Mouse (Mus musculus) E14TG2a.4 (cell line): ENCODE data around the gene Fras1.

Experiments
- H3K27me3 ChIP-seq: 2 replicates; pipeline ENCODE4 v1.6.1; 2014; ENCODE audit warnings: low read length, control low read depth; ENCODE audit not compliant: insufficient read depth
- H3K36me3 ChIP-seq: 2 replicates; pipeline ENCODE4 v1.6.1; 2014; ENCODE audit warnings: low read length, control low read depth; ENCODE audit not compliant: insufficient read depth
- H3K4me1 ChIP-seq: replicated peaks from 2 replicates; pipeline ENCODE4 v1.6.1; 2014; ENCODE audit warnings: low read depth, low read length, control low read depth
- H3K4me3 ChIP-seq: replicated peaks from 2 replicates; pipeline ENCODE4 v1.5.1; 2014; ENCODE audit warnings: mild to moderate bottlenecking, low read length
- H3K9me3 ChIP-seq: 2 replicates; pipeline ENCODE4 v1.6.1; 2014; ENCODE audit warnings: low read length, control low read depth
- CTCF ChIP-seq: conservative IDR thresholded peaks from 2 replicates; pipeline ENCODE4 v1.5.1; 2014; ENCODE audit warnings: low read length
- NANOG ChIP-seq: IDR thresholded peaks from 2 replicates; pipeline ENCODE4 v1.6.1; 2014; ENCODE audit warnings: borderline replicate concordance, low read length, mixed read lengths
- POU5F1 ChIP-seq: IDR thresholded peaks from 2 replicates; pipeline ENCODE4 v1.6.1; 2014; ENCODE audit warnings: low read length, borderline replicate concordance

The Fras1 gene

DNA sequence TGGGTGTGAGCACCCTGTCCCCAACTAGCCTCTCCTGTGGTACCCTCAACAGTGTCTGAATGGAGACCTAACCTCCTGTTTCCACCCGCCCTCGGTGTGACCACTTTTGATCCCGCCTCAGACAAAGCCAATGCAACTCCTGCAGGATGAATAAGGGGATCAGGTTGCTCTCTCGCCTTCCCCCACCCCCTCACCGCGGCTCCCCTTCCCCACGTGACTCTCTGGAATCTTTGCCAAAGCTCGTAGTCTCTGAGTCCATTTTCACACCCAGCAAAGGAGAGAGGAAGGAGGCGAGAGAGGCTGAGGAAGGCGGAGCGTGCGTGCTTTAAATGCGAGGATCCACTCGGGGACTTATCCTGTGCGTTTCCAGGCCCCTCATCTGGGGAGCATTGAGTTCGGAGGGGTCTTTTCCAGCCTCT lies at the start of gene Fras1:
Gene Fras1 (plus strand): TSS at position 389 of the 419 bp plus-strand sequence.
- peak within 1 kb of the TSS; percentile 84 for H3K4me3 ChIP-seq
- peaks cover 63% of the 10 kb centered on the region for H3K27me3 ChIP-seq
- H3K36me3 ChIP-seq = no peaks in the 10 kb centered on the region
- no peak for TF ChIP-seq NANOG
- TF ChIP-seq POU5F1 = no peak
- no peak for TF ChIP-seq CTCF
- H3K9me3 ChIP-seq = 0 out of 2 replicates have a peak, but pooled peaks cover 2% of the 10 kb centered on the region
- H3K4me1 ChIP-seq = peaks cover 23% of the 10 kb centered on the region

- Histone ChIP-seq H3K36me3 (no peaks in the 10 kb centered on the region), H3K4me3 (no peak overlapping the region), H3K27me3 (peaks cover 4% of the 10 kb centered on the region; the same call in 1 of the 2 replicates), H3K9me3 (no peaks in the 10 kb centered on the region; the same call in 1 of the 2 replicates), H3K4me1 (no peaks in the 10 kb centered on the region)
- TF ChIP-seq CTCF = no peak
- no peak for TF ChIP-seq POU5F1
- no peak for TF ChIP-seq NANOG
Observed at GRCm38 (mm10) chr5:96331048-96331737, 42.6 kb upstream of the Fras1 start.

- no peak for TF ChIP-seq CTCF
- no peak for TF ChIP-seq POU5F1
- no peak for TF ChIP-seq NANOG
- no peak overlapping the region for H3K4me3 ChIP-seq
- H3K9me3 ChIP-seq = no peaks in the 10 kb centered on the region; the same call in 1 of the 2 replicates
- no peaks in the 10 kb centered on the region for H3K4me1 ChIP-seq
- H3K36me3 ChIP-seq = no peaks in the 10 kb centered on the region
- H3K27me3 ChIP-seq = peaks cover 4% of the 10 kb centered on the region; the same call in 1 of the 2 replicates
Observed at GRCm38 (mm10) chr5:96331738-96332070, 42.1 kb upstream of the Fras1 start.

DNA sequence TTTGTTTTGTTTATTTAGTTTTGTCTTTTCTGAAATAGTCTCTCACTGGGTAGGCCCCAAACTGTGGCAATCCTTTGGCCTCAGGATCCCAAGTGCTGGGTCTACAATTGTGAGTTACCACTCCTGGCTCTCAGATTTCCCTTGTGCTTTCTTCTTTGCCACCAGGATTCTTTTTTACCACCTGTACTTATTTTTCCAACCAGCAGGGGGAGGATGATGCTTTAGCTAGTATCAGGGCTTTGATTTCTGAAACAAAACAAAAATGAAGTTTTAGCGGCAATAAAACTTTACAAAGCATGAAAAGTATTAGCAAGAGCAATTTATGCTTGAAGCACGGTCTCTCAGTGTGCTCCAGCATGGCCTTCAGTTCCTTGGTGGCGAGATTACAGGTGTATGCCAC lies 39.8 kb upstream of the Fras1 start:
- Histone ChIP-seq H3K9me3 (no peaks in the 10 kb centered on the region; the same call in 1 of the 2 replicates), H3K4me3 (no peak overlapping the region), H3K36me3 (no peaks in the 10 kb centered on the region), H3K27me3 (peaks cover 4% of the 10 kb centered on the region; the same call in 1 of the 2 replicates), H3K4me1 (no peaks in the 10 kb centered on the region)
- peak; percentile 72 for TF ChIP-seq CTCF
- no peak for TF ChIP-seq NANOG

DNA sequence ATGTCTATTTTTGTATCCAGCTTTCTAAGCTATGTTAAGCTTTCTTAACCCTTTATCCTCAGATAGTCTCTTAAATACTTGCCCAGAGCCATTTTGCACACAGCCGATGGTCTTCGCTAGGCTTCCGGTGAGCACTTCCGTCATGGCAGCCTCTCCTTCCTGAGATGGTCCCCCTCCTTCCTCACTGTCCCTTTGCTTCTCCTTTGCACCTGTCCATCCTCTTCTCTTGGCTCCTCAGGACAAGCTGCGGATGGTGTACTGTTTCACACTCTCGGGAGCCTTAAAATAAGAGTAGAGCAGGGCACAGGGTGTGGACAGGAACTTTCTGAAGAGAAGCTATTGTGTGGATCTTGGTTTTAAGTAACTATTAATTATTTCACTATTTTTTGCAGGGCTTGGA lies 33.2 kb upstream of the Fras1 start:
- H3K27me3 ChIP-seq = no peaks in the 10 kb centered on the region
- H3K4me3 ChIP-seq = no peak overlapping the region
- H3K4me1 ChIP-seq = no peaks in the 10 kb centered on the region
- no peak for TF ChIP-seq CTCF
- TF ChIP-seq NANOG = no peak
- no peak for TF ChIP-seq POU5F1
- no peaks in the 10 kb centered on the region for H3K9me3 ChIP-seq
- H3K36me3 ChIP-seq = no peaks in the 10 kb centered on the region

DNA sequence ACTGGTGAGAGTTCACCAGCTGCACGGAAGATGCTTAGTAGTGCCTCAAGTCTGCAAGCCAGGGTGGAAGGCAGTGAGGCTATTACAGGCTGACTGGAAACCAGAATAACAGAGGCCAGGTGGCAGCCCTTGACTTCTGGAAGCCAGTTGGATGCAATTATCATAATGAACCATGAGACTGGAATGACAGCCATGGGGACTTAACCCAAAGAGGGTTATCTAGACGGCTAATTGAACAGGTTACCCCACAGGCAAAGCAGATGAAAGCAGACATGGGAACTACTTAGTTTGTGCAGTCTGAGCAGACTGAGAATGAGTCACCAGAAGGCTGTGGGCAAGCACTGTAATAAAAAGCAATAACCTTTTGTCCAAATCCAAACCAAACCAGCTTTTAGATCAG lies 28.8 kb upstream of the Fras1 start:
- Histone ChIP-seq H3K36me3 (no peaks in the 10 kb centered on the region), H3K9me3 (peaks cover 4% of the 10 kb centered on the region; the same call in 1 of the 2 replicates), H3K27me3 (no peaks in the 10 kb centered on the region), H3K4me1 (no peaks in the 10 kb centered on the region), H3K4me3 (no peak overlapping the region)
- no peak for TF ChIP-seq NANOG
- TF ChIP-seq CTCF = no peak
- no peak for TF ChIP-seq POU5F1

DNA sequence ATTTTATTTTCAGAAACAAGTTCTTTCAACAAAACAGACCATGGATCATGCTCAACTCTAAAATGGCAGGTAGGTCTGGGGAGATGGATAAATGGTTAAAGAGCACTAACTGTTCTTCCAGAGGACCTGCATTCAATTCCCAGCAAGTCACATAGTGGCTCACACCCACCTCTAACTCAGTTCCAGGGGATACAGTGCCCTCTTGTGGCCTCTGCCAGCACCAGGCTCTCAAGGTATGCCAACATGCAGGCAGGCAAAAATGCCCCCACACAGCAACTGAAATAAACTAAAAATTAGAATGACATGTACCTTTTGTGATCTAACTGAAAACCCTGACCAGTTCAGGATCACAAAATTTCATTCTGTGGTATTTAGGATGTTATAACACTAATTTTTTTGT lies 21.8 kb upstream of the Fras1 start:
- no peak for TF ChIP-seq NANOG
- peak; percentile 65 for TF ChIP-seq CTCF
- no peak for TF ChIP-seq POU5F1
- peaks cover 9% of the 10 kb centered on the region; the same call in 1 of the 2 replicates for H3K9me3 ChIP-seq
- no peaks in the 10 kb centered on the region for H3K4me1 ChIP-seq
- H3K27me3 ChIP-seq = no peaks in the 10 kb centered on the region
- H3K4me3 ChIP-seq = no peak overlapping the region
- no peaks in the 10 kb centered on the region for H3K36me3 ChIP-seq

- no peaks in the 10 kb centered on the region for H3K36me3 ChIP-seq
- no peak for TF ChIP-seq NANOG
- no peak for TF ChIP-seq CTCF
- TF ChIP-seq POU5F1 = no peak
- peaks cover 4% of the 10 kb centered on the region; the same call in 1 of the 2 replicates for H3K4me1 ChIP-seq
Observed at GRCm38 (mm10) chr5:96363950-96364349, 9.8 kb upstream of the Fras1 start.

More at GRCm38 (mm10) chr5:96363950-96364349, 9.8 kb upstream of the Fras1 start:
- Histone ChIP-seq H3K9me3 (peaks cover 9% of the 10 kb centered on the region), H3K4me3 (no peak overlapping the region), H3K27me3 (0 out of 2 replicates have a peak, but pooled peaks cover 2% of the 10 kb centered on the region)
